Mouse (Mus musculus): ENCODE data around the gene Akt1s1.
A peak's percentile ranks its signal among the peaks of the same experiment; 100 is the strongest.
"Not testable (repeated sequence)": the region's sequence is repeated elsewhere in the genome, so short reads cannot be mapped to it uniquely, and the experiment has no call there.

Akt1s1 gene

GRCm38 (mm10) chr7:44869697-44870528, 21.1 kb downstream of the Akt1s1 start, which contains the start of gene Ptov1:
Gene Ptov1, minus strand, starts transcription at chr7:44869788.
- peak; percentile 97 for DNase-seq (ENCODE audit: low spot score)

- no peak for DNase-seq (ENCODE audit: low spot score)
These were observed 21.8 kb downstream of the Akt1s1 start for GRCm38 (mm10) chr7:44870614-44871013.

GRCm38 (mm10) chr7:44871181-44871580, 22.4 kb downstream of the Akt1s1 start:
- no peak for DNase-seq (ENCODE audit: low spot score)

- not testable (repeated sequence) for DNase-seq (ENCODE audit: low spot score)
These were observed 23.0 kb downstream of the Akt1s1 start for GRCm38 (mm10) chr7:44871774-44872173.

GRCm38 (mm10) chr7:44877833-44878232, 29.0 kb downstream of the Akt1s1 start:
- no peak for DNase-seq (ENCODE audit: low spot score)

GRCm38 (mm10) chr7:44883036-44883435, 34.2 kb downstream of the Akt1s1 start:
- DNase-seq (ENCODE audit: low spot score), result no peak

GRCm38 (mm10) chr7:44884637-44885036, 35.8 kb downstream of the Akt1s1 start:
- no peak for DNase-seq (ENCODE audit: low spot score)

GRCm38 (mm10) chr7:44886964-44887363, 38.2 kb downstream of the Akt1s1 start:
- no peak for DNase-seq (ENCODE audit: low spot score)

GRCm38 (mm10) chr7:44888256-44889105, 39.7 kb downstream of the Akt1s1 start:
- DNase-seq (ENCODE audit: low spot score), result no peak

GRCm38 (mm10) chr7:44890180-44890579, 41.4 kb downstream of the Akt1s1 start:
- DNase-seq (ENCODE audit: low spot score), result no peak

GRCm38 (mm10) chr7:44890737-44891136, 41.9 kb downstream of the Akt1s1 start:
- DNase-seq (ENCODE audit: low spot score), result no peak

GRCm38 (mm10) chr7:44891611-44892010, 42.8 kb downstream of the Akt1s1 start:
- DNase-seq (ENCODE audit: low spot score), result no peak

GRCm38 (mm10) chr7:44892276-44892921, 43.6 kb downstream of the Akt1s1 start, which contains the start of gene Med25:
Gene Med25, minus strand, starts transcription at chr7:44892712.
- DNase-seq (ENCODE audit: low spot score), result peak; percentile 98

- peak; percentile 35 for DNase-seq (ENCODE audit: low spot score)
These were observed 44.4 kb downstream of the Akt1s1 start for GRCm38 (mm10) chr7:44893197-44893596.

GRCm38 (mm10) chr7:44894175-44894574, 45.4 kb downstream of the Akt1s1 start:
- DNase-seq (ENCODE audit: low spot score), result no peak

GRCm38 (mm10) chr7:44895206-44895592, 46.4 kb downstream of the Akt1s1 start:
- no peak for DNase-seq (ENCODE audit: low spot score)

- DNase-seq (ENCODE audit: low spot score), result peak; percentile 97
These were observed 47.0 kb downstream of the Akt1s1 start, which contains the start of gene Fuz for GRCm38 (mm10) chr7:44895593-44896434. Gene Fuz, plus strand, starts transcription at chr7:44896079.

GRCm38 (mm10) chr7:44896499-44896898, 47.7 kb downstream of the Akt1s1 start:
- no peak for DNase-seq (ENCODE audit: low spot score)

- peak; percentile 13 for DNase-seq (ENCODE audit: low spot score)
These were observed 49.8 kb downstream of the Akt1s1 start for GRCm38 (mm10) chr7:44898607-44899006.

- no peak for DNase-seq (ENCODE audit: low spot score)
These were observed 51.8 kb downstream of the Akt1s1 start for GRCm38 (mm10) chr7:44900632-44901031.

- DNase-seq (ENCODE audit: low spot score), result peak; percentile 81
These were observed 52.5 kb downstream of the Akt1s1 start for GRCm38 (mm10) chr7:44901230-44901722.
